Mouse (Mus musculus): ENCODE measurements around the gene Rasal1.

GRCm38 (mm10) chr5:120711416-120711815 is 62.8 kb downstream of the Rasal1 start:
- no peak for TF ChIP-seq CTCF (IDR thresholded peaks at IDR 0.05)
- TF ChIP-seq POLR2A (IDR thresholded peaks at IDR 0.05; ENCODE audit: insufficient read depth, low read depth, low read length): no peak

Data from heart, adult 2 months (tissue).